Mouse (Mus musculus): ENCODE results near the gene Noct. TPM values are rescaled to one million over a fixed set of nuclear protein-coding genes. Genes with fewer than 3 reads are reported as not detected.

Gene Noct
- polyA plus RNA-seq, 1 experiment = not detected

- no peak overlapping the region for H3K27ac ChIP-seq (ENCODE audit: insufficient read depth, low read depth, low read length)
- TF ChIP-seq POLR2A (IDR thresholded peaks at IDR 0.05; ENCODE audit: insufficient read depth, low read depth, low read length) (no peak), CTCF (IDR thresholded peaks at IDR 0.05; ENCODE audit: insufficient read depth, low read depth, low read length) (no peak)
- WGBS = 35% methylated on average over 12 of the region's 12 CpGs
- H3K4me1 ChIP-seq (ENCODE audit: control insufficient read depth, insufficient read depth, low read length) = peaks cover 4% of the 10 kb centered on the region; the same call in 1 of the 2 replicates
- no peak overlapping the region for H3K4me3 ChIP-seq (ENCODE audit: insufficient read depth, low read depth, low read length)
Observed at GRCm38 (mm10) chr3:51270069-51270817, 46.0 kb downstream of the Noct start.

- no peaks in the 10 kb centered on the region for H3K4me1 ChIP-seq (ENCODE audit: control insufficient read depth, insufficient read depth, low read length)
- under 1% methylated on average over 33 of the region's 33 CpGs for WGBS
- H3K27ac ChIP-seq (ENCODE audit: insufficient read depth, low read depth, low read length) = peak overlapping the region; percentile 43; the same call in 1 of the 2 replicates
- TF ChIP-seq POLR2A (IDR thresholded peaks at IDR 0.05; ENCODE audit: insufficient read depth, low read depth, low read length) = no peak
- TF ChIP-seq CTCF (IDR thresholded peaks at IDR 0.05; ENCODE audit: insufficient read depth, low read depth, low read length) = peak; percentile 10; the same call in 1 of the 2 replicates
- peak overlapping the region; percentile 77 for H3K4me3 ChIP-seq (ENCODE audit: insufficient read depth, low read depth, low read length)
Observed at GRCm38 (mm10) chr3:51275956-51276398, 51.7 kb downstream of the Noct start.

- peak overlapping the region; percentile 77 for H3K4me3 ChIP-seq (ENCODE audit: insufficient read depth, low read depth, low read length)
- H3K27ac ChIP-seq (ENCODE audit: insufficient read depth, low read depth, low read length) = peak overlapping the region; percentile 48
- H3K4me1 ChIP-seq (ENCODE audit: control insufficient read depth, insufficient read depth, low read length) = no peaks in the 10 kb centered on the region
- TF ChIP-seq POLR2A (IDR thresholded peaks at IDR 0.05; ENCODE audit: insufficient read depth, low read depth, low read length) = no peak
- TF ChIP-seq CTCF (IDR thresholded peaks at IDR 0.05; ENCODE audit: insufficient read depth, low read depth, low read length) = no peak
- under 1% methylated on average over 93 of the region's 93 CpGs for WGBS
Observed at GRCm38 (mm10) chr3:51276421-51277111, 52.3 kb downstream of the Noct start.

GRCm38 (mm10) chr3:51277201-51278150 is 53.2 kb downstream of the Noct start:
- Histone ChIP-seq H3K4me3 (ENCODE audit: insufficient read depth, low read depth, low read length) (peak overlapping the region; percentile 77), H3K27ac (ENCODE audit: insufficient read depth, low read depth, low read length) (peak overlapping the region; percentile 48), H3K4me1 (ENCODE audit: control insufficient read depth, insufficient read depth, low read length) (no peaks in the 10 kb centered on the region)
- no peak for TF ChIP-seq CTCF (IDR thresholded peaks at IDR 0.05; ENCODE audit: insufficient read depth, low read depth, low read length)
- TF ChIP-seq POLR2A (IDR thresholded peaks at IDR 0.05; ENCODE audit: insufficient read depth, low read depth, low read length) = peak; percentile 52; the same call in 1 of the 2 replicates
- under 1% methylated on average over 75 of the region's 75 CpGs for WGBS

GRCm38 (mm10) chr3:51278433-51278832 is 54.2 kb downstream of the Noct start:
- WGBS = 80% methylated on average over 4 of the region's 4 CpGs
- TF ChIP-seq CTCF (IDR thresholded peaks at IDR 0.05; ENCODE audit: insufficient read depth, low read depth, low read length) (no peak), POLR2A (IDR thresholded peaks at IDR 0.05; ENCODE audit: insufficient read depth, low read depth, low read length) (no peak)
- H3K4me1 ChIP-seq (ENCODE audit: control insufficient read depth, insufficient read depth, low read length) = no peaks in the 10 kb centered on the region
- H3K4me3 ChIP-seq (ENCODE audit: insufficient read depth, low read depth, low read length) = no peak overlapping the region
- no peak overlapping the region for H3K27ac ChIP-seq (ENCODE audit: insufficient read depth, low read depth, low read length)

- Histone ChIP-seq H3K27ac (ENCODE audit: insufficient read depth, low read depth, low read length) (no peak overlapping the region), H3K4me3 (ENCODE audit: insufficient read depth, low read depth, low read length) (no peak overlapping the region), H3K4me1 (ENCODE audit: control insufficient read depth, insufficient read depth, low read length) (no peaks in the 10 kb centered on the region)
- WGBS = 96% methylated on average over 4 of the region's 4 CpGs
- TF ChIP-seq POLR2A (IDR thresholded peaks at IDR 0.05; ENCODE audit: insufficient read depth, low read depth, low read length) (no peak), CTCF (IDR thresholded peaks at IDR 0.05; ENCODE audit: insufficient read depth, low read depth, low read length) (no peak)
Observed at GRCm38 (mm10) chr3:51281727-51282126, 57.5 kb downstream of the Noct start.

GRCm38 (mm10) chr3:51284375-51284774 is 60.1 kb downstream of the Noct start:
- H3K4me1 ChIP-seq (ENCODE audit: control insufficient read depth, insufficient read depth, low read length) = no peaks in the 10 kb centered on the region
- WGBS = 56% methylated on average over 1 of the region's 1 CpGs
- no peak overlapping the region for H3K27ac ChIP-seq (ENCODE audit: insufficient read depth, low read depth, low read length)
- no peak overlapping the region for H3K4me3 ChIP-seq (ENCODE audit: insufficient read depth, low read depth, low read length)
- no peak for TF ChIP-seq POLR2A (IDR thresholded peaks at IDR 0.05; ENCODE audit: insufficient read depth, low read depth, low read length)
- no peak for TF ChIP-seq CTCF (IDR thresholded peaks at IDR 0.05; ENCODE audit: insufficient read depth, low read depth, low read length)
